Mouse (Mus musculus) liver, adult 2 months (tissue): ENCODE measurements around the gene Col8a2. TPM values are rescaled to one million over a fixed set of nuclear protein-coding genes. Genes with fewer than 3 reads are reported as not detected.

ENCODE experiments used
- DNase-seq: peaks from one replicate; pipeline ENCODE4 v3.0.0-alpha.2; 2011; ENCODE audit warnings: low read depth, low spot score; ENCODE audit errors: extremely low read depth
- H3K27ac ChIP-seq: fragments of 200-500 bp; replicated peaks from 2 replicates; pipeline ENCODE4 v1.5.1; 2012; ENCODE audit warnings: low read depth, mild to moderate bottlenecking, control low read depth, inconsistent platforms, low read length; ENCODE audit not compliant: insufficient read depth
- H3K27me3 ChIP-seq: fragments of 200-500 bp; 2 replicates; pipeline ENCODE4 v1.6.1; 2012; ENCODE audit warnings: mild to moderate bottlenecking, moderate library complexity, low read length, inconsistent platforms; ENCODE audit not compliant: control insufficient read depth, insufficient read depth
- H3K36me3 ChIP-seq: fragments of 200-500 bp; 2 replicates; pipeline ENCODE4 v1.6.1; 2012; ENCODE audit warnings: low read length, inconsistent platforms; ENCODE audit not compliant: control insufficient read depth, insufficient read depth
- H3K4me1 ChIP-seq: fragments of 200-500 bp; 2 replicates; pipeline ENCODE4 v1.6.1; 2011; ENCODE audit warnings: low read length; ENCODE audit not compliant: control insufficient read depth, insufficient read depth
- H3K4me3 ChIP-seq: fragments of 200-500 bp; 2 replicates; pipeline ENCODE4 v1.5.1; 2011; ENCODE audit warnings: low read depth, mild to moderate bottlenecking, control low read depth, low read length, moderate library complexity; ENCODE audit not compliant: insufficient read depth
- H3K79me2 ChIP-seq: fragments of 200-500 bp; 2 replicates; pipeline ENCODE4 v1.6.1; 2012; ENCODE audit warnings: inconsistent platforms, mild to moderate bottlenecking, low read length, moderate library complexity; ENCODE audit not compliant: control insufficient read depth, insufficient read depth
- H3K9ac ChIP-seq: fragments of 200-500 bp; 2 replicates; pipeline ENCODE4 v1.6.1; 2012; ENCODE audit warnings: low read depth, mild to moderate bottlenecking, control low read depth, inconsistent platforms, low read length
- CTCF ChIP-seq: fragments of 200-500 bp; IDR thresholded peaks from 2 replicates; pipeline ENCODE4 v1.5.1; 2011; ENCODE audit warnings: low read depth, low read length, control low read depth
- POLR2A ChIP-seq: fragments of 200-500 bp; IDR thresholded peaks from 2 replicates; pipeline ENCODE4 v1.6.1; 2011; ENCODE audit warnings: low read length, control low read depth; ENCODE audit not compliant: insufficient read depth; ENCODE audit errors: extremely low read depth
- WGBS: fragments of 180-500 bp; shearing (Covaris S2); methylation state at CpG from one replicate; pipeline ENCODE4 v1.1.7; 2018; 5-methylcytosine and 5-hydroxymethylcytosine counted together
- polyA plus RNA-seq: library from polyadenylated mRNA; depleted of rRNA; stranded (reverse); fragments of >200 nt; gene quantifications from 2 replicates; pipeline ENCODE4 v1.2.3, GENCODE M21; 2012
- total RNA-seq: library from RNA; depleted of rRNA; stranded (reverse); fragments of >200 nt; gene quantifications from 2 replicates; pipeline ENCODE4 v1.2.3, GENCODE M21; 2014

Col8a2 gene
- total and polyA plus RNA-seq, 2 experiments = 0.09 to 0.17 TPM

GRCm38 (mm10) chr4:126288085-126288666 lies 1.6 kb downstream of the Col8a2 start:
- Histone ChIP-seq H3K27me3 (peaks cover 12% of the 10 kb centered on the region), H3K4me1 (peaks cover 2% of the 10 kb centered on the region), H3K79me2 (no peaks in the 10 kb centered on the region), H3K4me3 (no peak overlapping the region), H3K36me3 (no peaks in the 10 kb centered on the region), H3K27ac (no peak overlapping the region), H3K9ac (no peak overlapping the region)
- WGBS = 53% methylated on average over 17 of the region's 17 CpGs
- no peak for DNase-seq
- no peak for TF ChIP-seq CTCF
- no peak for TF ChIP-seq POLR2A

DNA sequence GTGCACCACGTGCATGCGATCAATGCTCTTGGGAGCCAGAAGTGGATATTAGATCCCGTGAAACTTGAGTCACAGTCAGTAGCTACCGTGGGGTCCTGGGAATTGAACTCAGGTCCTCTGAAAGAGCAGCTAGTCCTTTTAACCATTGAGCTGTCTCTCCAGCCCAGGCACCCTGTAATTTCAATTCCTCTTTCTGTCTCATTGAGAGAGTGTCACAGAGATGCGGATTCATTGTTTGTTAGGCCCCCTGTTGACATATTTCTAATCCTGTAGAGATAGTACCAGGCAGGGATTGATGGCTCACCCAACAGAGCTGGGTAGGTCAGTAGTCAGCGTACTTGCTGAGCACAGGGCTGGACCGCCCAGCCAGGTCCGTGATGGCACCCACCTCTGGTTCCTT lies 3.7 kb downstream of the Col8a2 start:
- Histone ChIP-seq H3K4me3 (no peak overlapping the region), H3K79me2 (no peaks in the 10 kb centered on the region), H3K4me1 (peaks cover 2% of the 10 kb centered on the region), H3K27me3 (peaks cover 12% of the 10 kb centered on the region), H3K9ac (no peak overlapping the region), H3K27ac (no peak overlapping the region), H3K36me3 (no peaks in the 10 kb centered on the region)
- WGBS = 86% methylated on average over 8 of the region's 8 CpGs
- no peak for DNase-seq
- no peak for TF ChIP-seq POLR2A
- TF ChIP-seq CTCF = no peak

GRCm38 (mm10) chr4:126291196-126291595 lies 4.6 kb downstream of the Col8a2 start:
- peaks cover 7% of the 10 kb centered on the region for H3K27me3 ChIP-seq
- no peak overlapping the region for H3K9ac ChIP-seq
- no peaks in the 10 kb centered on the region for H3K36me3 ChIP-seq
- H3K27ac ChIP-seq = no peak overlapping the region
- H3K4me1 ChIP-seq = peaks cover 2% of the 10 kb centered on the region
- DNase-seq = no peak
- 60% methylated on average over 13 of the region's 13 CpGs for WGBS
- H3K79me2 ChIP-seq = no peaks in the 10 kb centered on the region
- no peak overlapping the region for H3K4me3 ChIP-seq
- no peak for TF ChIP-seq POLR2A
- TF ChIP-seq CTCF = no peak

DNA sequence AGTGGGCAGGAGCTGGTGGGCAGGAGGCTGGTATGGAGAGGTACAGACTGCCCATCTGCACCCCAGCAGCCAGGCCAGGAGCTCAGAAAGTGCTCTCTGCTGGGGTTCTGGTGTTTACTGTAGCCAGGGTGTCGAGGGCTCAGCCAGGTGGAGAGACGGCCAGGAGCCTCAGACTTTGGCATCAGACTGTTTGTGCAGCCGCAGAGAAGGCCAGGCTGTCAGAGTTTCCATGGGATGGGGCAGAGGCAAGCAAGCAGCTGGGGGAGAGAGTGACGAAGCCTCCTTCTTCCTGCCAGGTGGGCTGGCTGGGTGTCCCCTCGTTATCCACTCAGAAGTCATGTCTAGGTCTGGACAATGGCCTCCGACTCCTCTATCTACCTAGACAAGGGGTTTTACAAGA lies 8.6 kb downstream of the Col8a2 start:
- H3K27me3 ChIP-seq = peaks cover 5% of the 10 kb centered on the region; the same call in 1 of the 2 replicates
- no peak overlapping the region for H3K9ac ChIP-seq
- 39% methylated on average over 6 of the region's 6 CpGs for WGBS
- no peaks in the 10 kb centered on the region for H3K79me2 ChIP-seq
- no peak overlapping the region for H3K4me3 ChIP-seq
- H3K27ac ChIP-seq = no peak overlapping the region
- peaks cover 6% of the 10 kb centered on the region; the same call in 1 of the 2 replicates for H3K4me1 ChIP-seq
- DNase-seq = peak; percentile 41
- H3K36me3 ChIP-seq = no peaks in the 10 kb centered on the region
- TF ChIP-seq CTCF = no peak
- no peak for TF ChIP-seq POLR2A

DNA sequence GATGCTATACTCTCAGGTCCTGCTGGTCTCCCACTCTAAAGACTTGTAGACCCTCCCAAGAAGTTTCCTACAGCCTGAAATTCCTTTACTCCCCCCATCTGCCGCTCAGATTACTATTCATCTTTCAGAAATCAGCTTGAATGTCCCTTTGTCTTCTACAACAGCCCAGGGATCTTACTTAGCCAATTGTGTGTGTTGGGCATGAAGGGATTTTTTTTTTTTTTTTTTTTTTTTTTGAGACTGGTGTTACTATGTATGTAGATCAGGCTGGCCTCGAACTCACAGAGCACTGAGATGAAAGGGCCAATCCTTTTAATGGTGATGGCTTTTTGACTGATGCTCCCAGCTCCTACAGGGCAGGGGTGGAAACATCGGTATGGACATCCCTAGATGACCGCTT lies 9.3 kb downstream of the Col8a2 start:
- H3K9ac ChIP-seq = no peak overlapping the region
- 71% methylated on average over 4 of the region's 4 CpGs for WGBS
- H3K27ac ChIP-seq = no peak overlapping the region
- H3K36me3 ChIP-seq = no peaks in the 10 kb centered on the region
- peaks cover 6% of the 10 kb centered on the region; the same call in 1 of the 2 replicates for H3K4me1 ChIP-seq
- H3K4me3 ChIP-seq = no peak overlapping the region
- no peak for DNase-seq
- no peaks in the 10 kb centered on the region for H3K79me2 ChIP-seq
- peaks cover 9% of the 10 kb centered on the region; the same call in 1 of the 2 replicates for H3K27me3 ChIP-seq
- TF ChIP-seq POLR2A = no peak
- no peak for TF ChIP-seq CTCF

- TF ChIP-seq POLR2A (no peak), CTCF (no peak)
- peaks cover 6% of the 10 kb centered on the region; the same call in 1 of the 2 replicates for H3K4me1 ChIP-seq
- H3K27ac ChIP-seq = no peak overlapping the region
- peaks cover 11% of the 10 kb centered on the region; the same call in 1 of the 2 replicates for H3K27me3 ChIP-seq
- no peaks in the 10 kb centered on the region for H3K79me2 ChIP-seq
- peak overlapping the region; percentile 48 for H3K4me3 ChIP-seq
- DNase-seq = peak; percentile 16
- peak overlapping the region; percentile 55 for H3K9ac ChIP-seq
- 3% methylated on average over 34 of the region's 34 CpGs for WGBS
- H3K36me3 ChIP-seq = no peaks in the 10 kb centered on the region
Measured at GRCm38 (mm10) chr4:126296617-126297101, 10.1 kb downstream of the Col8a2 start.
